Mouse (Mus musculus) mouse embryonic stem cell (cell line): ENCODE measurements around the gene Tbxas1.

Experiments
- in situ Hi-C, 2 experiments: fragments of 300-500 bp; cut with MboI; formaldehyde crosslinking; loops; 1 replicate in 1 of 2; 3 replicates in 1 of 2; pipeline ENCODE4 v1.14.3; 2019 to 2020; ENCODE audit warnings: low sequenced_read_pairs in 2 of 2, low pct_unique_long_range_greater_than_20kb in 1 of 2, mixed read lengths in 1 of 2; ENCODE audit not compliant: unreplicated experiment in 1 of 2

The Tbxas1 gene

DNA sequence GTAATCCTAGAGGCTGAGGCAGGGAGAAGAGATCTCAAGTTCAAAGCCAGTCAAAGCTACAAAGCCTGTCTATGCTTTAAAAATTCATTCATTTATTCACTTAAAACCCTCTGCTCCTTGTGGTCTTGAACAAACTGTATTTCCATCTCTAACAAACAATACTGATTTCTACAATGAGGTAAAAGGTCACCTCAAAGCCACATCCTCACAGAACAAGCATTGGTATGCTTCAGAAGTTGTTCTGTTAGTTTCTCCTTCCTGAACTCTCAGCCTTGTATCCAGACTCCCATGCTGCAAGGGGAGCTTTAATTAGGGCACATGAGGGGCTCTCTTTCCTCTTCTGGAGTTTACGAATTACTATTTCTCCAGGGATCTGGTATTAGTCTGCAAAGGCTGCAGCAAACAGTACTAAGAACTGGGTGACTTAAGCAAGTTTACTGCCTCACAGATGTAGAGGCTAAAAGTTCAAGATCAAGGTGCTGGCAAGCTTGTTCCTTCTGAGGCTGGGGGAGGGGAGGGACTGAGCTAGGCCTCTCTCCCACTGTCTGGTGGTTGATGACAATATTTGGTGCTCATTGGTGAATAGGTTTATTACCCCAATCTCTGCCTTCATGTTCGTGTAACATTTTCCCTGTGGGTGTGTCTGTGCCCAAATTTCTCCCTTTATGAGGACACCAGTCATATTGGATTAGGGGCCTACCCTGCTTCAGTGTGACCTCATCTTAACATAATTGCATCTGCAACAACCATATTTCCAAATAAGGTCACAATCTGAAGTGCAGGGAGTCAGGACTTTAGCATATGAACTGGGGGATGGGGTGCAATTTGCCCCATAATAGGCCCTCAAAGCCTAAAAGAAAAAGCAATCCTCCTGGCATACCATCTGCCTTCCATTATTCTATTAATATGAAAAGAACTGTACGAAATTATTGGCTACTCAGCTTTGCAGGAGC is 27.0 kb upstream of the Tbxas1 start:
- in situ Hi-C loops = no loop called here

DNA sequence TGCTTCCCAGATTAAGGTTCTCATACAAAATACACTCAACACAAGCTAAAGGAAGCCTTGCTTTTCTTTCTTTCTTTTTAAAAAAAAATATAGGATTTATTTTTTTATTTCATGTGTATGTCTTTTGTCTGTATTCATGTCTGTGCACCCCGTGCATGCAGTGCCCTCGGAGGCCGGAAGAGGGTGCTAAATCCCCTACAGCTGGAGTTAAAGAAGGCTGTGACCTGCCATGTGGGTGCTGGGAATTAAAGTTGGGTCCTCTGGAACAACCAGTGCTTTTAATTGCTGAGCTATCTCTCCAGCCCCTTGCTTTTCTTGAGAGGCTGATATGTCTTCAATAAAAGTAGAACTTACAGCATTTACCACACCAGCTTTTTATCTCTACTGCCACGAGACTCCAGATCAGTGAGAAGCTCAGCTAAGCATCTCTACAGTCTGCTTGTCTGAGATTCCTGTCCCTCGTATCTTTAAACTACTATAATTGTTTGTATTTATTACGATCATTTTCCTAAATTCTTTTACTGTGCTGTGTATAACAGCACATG is 24.4 kb upstream of the Tbxas1 start:
- in situ Hi-C loops = no loop called here

DNA sequence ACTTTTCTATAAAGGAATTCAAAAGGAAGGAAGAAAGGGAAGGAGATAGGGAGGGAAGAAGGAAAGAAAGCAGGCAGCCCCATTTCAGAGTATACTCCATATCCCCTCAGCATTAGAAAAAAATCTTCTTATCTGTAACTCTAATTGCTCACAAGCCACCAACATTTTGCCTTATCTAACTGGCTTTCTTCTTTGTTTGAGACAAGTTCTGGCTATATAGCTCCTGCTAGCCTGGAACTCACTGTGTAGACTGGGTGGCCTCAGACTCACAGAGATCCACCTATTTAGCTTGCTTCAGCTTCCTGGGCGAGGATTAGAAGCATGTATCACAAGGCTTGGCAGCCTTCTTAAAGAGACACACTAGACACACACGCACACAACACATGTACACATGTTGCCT is 23.5 kb upstream of the Tbxas1 start:
- in situ Hi-C loops = no loop called here

DNA sequence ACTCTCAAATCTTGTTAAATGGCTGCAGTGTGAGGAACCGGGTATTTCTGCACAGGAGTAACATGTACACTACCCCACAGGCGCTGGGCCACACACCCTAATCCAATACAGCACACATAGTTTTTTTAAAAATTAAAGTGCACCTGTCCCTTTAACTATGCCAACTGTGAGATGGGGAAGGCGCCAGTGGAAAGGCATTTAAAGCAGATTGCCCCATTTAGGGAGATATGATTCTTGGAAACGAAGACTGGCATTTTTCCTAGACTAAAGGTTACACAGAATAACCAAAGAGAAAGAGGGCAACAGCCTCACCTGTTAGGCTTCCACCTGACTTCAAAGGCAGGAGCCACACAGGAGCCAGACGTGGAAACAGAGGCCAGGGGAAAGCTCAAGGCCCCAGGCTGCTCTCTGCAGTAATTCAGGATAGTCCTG is 21.6 kb upstream of the Tbxas1 start:
- in situ Hi-C loops = no loop called here

DNA sequence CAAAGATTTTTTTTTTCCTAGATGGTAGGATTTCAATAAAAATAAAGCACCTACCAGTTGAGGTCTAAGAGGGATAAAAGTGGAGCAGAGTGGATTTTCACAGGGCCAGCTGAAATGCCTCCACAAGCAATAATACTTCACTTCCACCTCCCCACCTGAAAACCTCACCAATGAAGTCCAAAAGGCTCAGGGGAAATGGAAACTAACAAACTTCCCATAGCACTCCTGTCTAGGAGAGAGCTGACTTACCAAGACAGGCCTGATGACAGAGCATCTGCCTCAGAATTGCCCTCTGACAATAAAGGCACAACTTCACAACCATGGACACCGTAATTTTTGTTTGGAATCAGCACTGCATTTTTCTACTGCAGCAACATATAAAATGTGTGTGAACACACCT is 15.4 kb upstream of the Tbxas1 start:
- in situ Hi-C loops = no loop called here

DNA sequence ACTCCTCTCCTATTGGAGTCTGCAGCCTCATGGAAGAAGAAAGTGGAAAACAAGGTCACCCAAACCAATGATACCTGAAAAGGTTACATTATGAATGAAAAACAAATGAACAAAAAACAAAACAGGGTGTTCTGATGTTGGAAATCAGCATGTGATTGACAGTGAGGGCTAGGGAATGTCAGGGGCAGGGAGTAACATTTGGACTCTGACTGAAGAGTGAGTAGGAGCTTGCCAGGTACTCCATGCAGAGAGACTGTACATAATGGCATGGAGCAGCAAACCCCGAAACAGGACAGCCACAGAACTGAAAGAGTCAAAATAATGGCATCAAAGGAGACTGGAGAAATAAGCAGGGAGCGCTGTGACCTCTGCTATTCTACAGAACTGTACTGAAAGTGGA is 14.9 kb upstream of the Tbxas1 start:
- in situ Hi-C loops = no loop called here

DNA sequence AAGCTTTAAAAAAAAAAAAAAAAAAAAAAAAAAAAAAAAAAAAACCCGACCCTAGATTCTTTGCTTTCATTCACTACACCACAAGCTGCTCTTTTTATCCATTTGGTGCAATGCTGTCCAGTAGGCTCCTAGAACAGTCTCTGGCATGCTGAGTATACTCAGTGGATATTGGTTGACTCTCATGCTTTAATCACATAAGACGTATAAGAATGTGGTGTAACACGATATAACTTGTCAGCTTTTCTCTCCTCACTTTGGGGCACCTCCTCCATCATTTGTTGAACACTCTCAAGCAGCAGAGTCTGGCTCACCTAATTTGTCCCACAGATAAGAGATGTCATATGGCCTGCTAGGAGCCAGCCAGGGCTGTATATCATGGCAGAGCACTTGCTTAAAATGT is 11.6 kb upstream of the Tbxas1 start:
- in situ Hi-C loops = no loop called here

DNA sequence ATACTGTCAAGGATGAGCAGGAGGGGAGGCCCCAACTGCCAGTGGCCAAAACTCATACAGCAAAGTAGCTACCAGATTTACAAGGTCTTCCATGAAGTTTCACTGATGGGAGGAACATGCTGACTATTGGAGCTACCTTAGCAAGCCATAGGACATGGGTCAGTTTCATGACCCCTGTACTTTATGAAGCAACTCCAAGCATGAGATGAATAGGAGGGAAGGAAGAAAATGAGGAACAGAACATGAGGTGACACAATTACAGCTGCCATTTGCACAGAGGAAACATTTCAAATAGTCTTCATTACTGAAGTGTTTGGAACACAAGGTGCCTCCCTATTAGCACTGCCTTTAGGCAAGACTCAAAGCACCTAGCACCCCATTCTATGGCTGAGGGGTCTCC is 9.4 kb upstream of the Tbxas1 start:
- in situ Hi-C loops = no loop called here

DNA sequence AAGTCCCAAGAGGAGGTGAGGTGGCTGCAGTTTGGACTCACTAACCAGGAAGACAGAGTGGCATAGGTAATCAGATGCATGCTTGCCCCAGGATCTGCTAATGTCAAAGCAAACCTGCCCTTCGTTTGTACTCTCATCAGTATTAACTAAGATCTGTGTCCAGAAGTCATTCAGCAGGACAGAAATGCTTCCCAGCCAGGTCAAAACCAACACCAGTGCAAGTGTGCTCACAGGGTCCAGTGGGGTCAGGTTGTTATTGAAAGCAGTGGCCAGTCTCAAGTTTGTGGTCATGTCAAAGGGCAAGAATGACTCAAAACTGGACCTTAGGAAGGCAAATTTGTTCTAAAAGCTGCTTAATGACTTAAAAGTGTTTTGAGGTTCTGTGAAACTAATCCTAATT is 8.8 kb upstream of the Tbxas1 start:
- in situ Hi-C loops = no loop called here

DNA sequence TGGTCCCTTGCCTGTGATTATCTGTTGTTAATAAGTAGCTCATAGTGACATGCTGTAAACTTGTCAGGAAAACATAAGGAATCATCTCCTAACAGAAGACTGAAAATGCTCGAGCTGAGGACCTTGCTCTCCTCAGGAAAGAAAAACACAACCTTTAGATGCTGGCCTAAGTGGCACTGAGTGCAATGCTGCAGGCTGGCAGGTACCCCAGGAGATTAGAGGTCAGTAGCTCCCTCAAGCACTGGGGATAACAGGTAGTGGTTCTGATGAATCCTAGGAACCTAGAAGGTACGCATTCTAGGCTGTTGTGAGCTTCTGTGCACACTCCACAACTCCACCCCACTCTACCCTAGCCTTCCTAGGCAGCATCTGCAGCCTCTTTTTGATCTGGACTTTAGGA is 8.4 kb upstream of the Tbxas1 start:
- in situ Hi-C loops = no loop called here

DNA sequence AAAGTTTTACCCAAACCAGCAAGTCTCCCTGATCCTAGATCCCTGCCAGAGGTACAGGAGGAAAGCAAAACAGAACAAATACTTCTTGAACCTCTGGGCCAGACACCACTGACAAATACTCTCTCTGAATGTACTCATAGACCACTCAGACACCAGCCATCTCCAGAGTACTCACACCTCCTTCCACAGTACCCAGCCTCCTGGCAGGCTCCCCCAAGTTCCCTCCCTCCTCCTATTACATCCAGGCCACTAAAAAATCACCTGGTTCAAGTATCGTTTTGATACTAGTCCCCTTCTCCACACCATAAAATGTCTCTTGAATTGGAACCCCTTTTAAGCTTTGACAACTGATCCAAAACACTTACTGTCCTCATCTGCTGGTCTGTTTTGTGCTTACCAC is 7.9 kb upstream of the Tbxas1 start:
- in situ Hi-C loops = no loop called here

DNA sequence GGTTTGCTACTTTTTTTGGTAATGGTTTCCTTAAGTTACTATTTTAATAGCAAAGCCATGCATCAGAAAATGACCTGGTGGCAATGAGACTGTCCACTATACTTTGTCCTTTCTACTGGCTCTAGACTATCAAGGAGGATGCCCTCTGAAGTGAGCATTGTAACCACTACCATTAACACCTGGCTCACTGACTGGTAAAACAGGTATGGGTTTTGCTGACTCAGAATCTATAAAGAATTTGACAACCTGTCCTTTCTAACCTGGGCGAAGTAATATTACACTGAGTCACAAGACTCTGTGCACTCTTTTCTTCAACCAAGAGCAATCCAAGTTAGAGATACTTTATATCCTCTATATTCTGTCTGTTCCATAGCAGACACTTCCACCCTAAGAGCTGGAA is 6.2 kb upstream of the Tbxas1 start:
- in situ Hi-C loops = no loop called here

DNA sequence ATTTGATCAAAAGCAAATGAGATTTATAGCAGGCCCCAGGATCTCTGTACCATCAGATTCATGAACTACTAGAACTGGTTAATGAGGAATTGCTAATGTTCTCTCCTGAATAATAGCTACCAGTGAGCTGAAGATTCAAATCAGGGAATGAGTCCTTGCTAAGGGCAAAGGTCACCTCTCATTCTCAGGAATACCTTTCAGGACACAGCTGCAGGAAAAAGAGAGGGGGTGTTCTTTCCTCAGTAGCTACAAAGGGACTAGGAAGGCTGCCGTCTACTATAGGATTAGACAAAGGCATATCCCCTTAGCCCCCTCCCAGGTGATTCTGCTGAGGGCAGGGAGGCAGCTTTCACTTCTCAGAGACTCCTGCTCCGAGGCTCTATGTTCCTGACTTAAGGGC is 5.1 kb upstream of the Tbxas1 start:
- in situ Hi-C loops = no loop called here

DNA sequence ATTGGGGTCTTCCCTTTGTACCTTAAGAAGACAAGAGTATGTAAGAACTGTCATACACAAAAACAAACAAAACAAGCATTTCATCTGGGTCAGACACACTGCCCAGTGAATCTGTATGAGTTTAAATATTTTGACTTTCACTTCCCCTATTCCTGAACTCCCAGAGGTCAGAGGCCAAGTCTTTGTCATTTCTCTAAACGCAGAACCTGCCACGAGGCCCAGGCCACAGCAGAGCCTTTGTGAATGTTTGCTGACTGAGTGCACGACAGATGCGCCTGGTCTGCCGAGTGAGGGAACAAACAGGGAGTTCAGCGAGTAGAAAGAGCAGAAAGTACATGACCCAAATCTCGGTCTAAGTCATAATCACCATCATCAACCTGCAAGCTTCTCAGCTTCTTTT is 4.2 kb upstream of the Tbxas1 start:
- in situ Hi-C loops = no loop called here

DNA sequence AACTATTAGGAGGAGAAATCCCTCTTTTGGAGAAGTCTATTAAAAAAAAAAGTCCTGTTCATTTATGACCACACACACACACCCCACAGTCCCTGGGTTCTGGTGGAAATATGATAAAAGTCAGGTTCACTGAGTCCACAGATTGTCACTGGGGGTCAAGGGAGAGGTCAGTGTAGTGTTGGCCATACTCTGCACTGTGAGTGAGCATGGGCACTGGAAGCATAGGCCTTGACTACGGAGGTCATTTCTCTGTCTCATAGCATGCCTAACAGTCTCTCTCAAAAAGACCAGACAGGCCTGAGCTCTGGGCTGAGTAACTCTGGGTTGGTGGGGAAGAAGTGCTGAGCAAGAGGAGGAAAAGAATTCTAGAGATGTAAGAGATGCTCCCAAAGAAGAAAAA is 1.9 kb upstream of the Tbxas1 start:
- in situ Hi-C loops = no loop called here

DNA sequence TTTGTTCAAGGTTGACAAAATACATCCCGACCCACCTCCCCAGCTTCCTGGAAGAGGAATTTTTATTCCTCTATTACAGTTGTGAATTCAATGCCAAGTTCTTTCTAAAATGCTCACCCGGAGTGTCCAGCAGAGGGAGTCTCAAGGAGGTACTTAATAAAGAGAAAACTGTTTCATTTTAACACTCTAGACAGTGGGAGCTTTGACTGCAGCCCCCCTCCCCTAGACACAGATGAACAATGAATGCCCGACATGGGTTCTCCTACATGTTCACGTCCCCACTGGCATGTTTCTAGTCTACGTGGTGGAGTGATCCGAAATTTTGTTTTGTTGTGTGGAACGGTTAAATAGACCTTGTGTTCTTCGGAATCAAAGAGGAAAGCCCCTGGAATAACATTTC is 1.2 kb upstream of the Tbxas1 start:
- in situ Hi-C loops = no loop called here

DNA sequence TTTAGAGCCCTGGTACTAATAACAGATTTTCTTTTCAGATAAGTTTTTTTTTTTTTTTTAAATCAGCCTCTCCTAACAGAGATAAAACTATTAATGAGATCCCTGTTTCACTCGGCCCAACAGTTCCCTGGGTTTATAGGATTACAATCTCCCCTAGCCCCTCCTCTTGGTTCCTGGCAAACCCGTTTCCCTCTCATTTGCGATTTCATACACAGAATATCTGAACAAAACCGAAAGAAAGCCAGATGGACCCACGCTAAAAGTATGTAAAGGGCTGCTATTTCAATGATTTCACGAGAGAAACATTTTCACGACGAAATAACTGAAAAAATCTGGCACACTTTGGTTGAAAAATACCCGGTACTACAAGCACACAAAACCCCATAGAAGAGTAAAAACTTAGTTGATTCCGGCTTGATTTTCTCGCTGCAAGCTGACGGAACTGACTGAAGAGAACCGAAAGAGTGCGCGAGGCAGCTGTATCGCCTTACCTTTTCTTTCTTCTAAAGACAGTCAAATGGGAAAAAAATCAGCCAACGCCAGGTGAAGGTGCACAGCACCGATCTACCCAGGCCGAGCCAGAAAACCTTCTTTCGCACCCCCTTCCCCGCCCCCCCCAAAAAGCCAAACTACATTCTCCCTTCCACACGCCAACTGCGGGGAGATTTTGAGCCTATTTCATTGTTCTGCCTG is 493 bp upstream of the Tbxas1 start:
- in situ Hi-C loops = no loop called here

DNA sequence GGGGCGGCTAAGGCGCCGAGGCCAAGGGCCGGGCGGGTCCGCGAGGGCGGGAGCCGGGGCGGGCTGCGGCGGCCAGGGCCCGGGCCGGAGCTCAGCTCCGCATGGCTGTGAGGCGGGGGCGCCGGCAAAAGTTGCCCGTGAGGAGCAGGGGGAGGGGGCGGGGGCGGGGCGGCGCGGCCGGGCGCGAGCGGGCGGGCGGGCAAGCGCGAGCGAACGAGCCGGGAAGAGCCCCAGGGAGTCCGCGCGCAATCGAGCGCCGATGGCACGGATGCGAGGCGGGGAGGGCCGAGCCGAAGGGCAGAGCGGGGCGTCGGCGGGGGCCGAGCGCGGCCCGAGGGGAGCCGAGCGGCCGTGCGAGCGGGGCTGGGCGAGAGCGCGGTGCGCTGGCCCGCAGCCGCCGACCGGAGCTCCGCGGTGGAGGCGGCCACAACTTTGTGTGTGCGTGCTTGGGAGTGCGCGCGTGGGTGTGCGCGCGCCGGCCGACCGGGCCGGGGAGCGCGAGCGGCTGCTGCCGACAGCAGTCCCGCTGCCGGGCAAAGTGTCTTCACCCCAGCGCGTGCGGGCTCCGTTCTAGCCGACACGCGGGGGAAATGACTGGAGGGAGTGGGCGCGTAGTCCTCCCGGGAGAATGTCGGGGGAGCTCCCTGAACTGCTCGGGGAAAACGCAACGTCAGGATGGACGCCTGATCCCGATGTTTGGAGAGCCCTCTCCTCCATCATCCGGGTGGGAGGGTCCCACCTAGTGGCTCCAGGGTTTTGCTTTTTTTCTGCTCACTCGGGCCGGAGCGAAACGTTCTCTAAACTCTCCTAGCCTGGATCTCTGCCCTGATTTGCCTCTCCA is 1.1 kb downstream of the Tbxas1 start, which contains the start of gene Hipk2:
Hipk2 (minus strand) TSS at position 95 of the 841 bp plus-strand sequence.
- in situ Hi-C loops = no loop called here

DNA sequence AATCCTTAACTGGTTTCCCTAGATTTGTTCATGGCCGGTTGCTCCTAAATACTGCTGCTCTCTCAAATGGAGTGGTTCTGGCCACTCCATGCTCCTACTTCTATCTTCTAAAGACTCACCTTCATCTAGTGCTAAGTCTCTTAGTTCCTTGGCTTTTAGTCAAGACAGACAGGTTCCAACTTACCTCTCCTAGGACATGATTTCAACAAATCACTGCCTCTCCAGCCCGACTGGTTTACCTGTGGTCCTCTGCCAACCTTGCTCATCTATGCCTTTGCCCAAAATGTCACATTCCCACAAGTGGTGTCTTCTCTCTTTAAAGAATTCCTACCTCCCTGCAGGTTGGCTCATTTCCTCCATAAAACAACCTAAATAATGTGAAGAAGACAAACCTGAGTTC is 2.5 kb downstream of the Tbxas1 start:
- in situ Hi-C loops = no loop called here
